Mouse (Mus musculus) thymus, postnatal 36 days (tissue): ENCODE results near the gene Zfp40.
"Not testable (repeated sequence)": the region's sequence is repeated elsewhere in the genome, so short reads cannot be mapped to it uniquely, and the experiment has no call there.

Experiments used
- DNase-seq, 2 experiments: peaks; one replicate each; pipeline ENCODE4 v3.0.0; 2022; ENCODE audit warnings: mixed read lengths in 2 of 2

Gene Zfp40

DNA sequence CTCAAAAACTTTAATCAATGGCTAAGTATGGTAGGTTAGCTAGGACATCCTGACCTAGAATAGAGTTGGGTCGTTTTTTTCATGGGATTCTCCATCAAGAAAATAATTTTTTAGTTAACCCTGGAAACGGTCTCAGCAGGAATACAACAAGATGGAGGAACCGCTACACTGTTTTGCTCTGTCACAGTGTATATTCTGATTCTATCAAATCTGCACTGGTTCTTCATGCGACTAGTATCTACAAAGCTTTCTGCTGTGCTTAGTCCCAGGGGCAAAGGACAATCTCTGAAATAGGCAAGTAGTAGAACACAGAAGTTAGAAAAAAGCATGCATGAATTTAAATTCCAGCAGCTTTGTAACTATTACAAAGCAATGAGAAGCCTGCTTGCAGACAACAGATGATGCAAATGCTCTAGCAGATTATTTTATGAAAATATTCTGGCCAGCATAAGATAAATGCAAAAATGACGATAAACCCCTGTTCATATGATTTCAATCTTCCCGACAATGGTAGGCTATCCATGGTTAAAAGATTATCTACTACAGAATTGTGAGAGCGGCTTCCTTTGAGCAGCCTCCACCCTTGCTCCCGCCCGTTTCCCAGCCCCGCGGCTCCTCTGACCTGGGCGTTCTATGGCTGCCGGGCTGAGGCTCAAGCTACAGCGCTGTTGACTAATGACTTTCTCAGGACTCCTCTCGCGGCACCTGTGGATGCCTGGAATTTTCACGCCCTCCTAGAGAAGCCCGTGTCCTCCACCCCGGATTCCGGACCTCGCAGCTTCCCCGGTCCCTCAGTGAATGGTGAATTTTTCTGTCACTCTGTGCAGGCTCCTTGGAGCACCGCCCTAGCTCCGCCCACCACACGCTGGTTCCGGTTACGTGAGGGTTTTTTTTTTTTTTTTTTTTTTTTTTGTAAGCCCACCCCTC, at the start of gene Zfp40:
Gene Zfp40 (minus strand): TSS at position 800 of the 927 bp plus-strand sequence.
- peak; percentile 89 to 90 for DNase-seq

DNA sequence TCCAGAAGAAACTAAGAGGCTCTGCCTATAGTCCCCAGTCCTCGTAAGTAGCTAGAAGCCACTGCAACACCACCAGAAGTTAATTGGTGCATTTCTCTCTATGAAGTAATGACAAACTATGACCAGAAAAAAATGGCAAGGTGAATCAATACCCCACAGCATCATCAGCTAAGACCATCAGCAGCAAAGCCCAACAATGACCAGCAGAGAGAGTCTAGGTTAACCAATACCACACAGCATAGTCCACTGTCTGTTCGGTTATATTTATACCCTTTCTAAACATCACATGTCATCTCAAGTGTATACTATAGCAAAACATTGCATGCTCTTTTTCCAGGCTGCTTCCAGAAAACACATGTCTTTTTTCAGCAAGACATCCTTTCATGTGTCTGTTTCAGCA, 25.3 kb upstream of the Zfp40 start:
- no peak for DNase-seq

DNA sequence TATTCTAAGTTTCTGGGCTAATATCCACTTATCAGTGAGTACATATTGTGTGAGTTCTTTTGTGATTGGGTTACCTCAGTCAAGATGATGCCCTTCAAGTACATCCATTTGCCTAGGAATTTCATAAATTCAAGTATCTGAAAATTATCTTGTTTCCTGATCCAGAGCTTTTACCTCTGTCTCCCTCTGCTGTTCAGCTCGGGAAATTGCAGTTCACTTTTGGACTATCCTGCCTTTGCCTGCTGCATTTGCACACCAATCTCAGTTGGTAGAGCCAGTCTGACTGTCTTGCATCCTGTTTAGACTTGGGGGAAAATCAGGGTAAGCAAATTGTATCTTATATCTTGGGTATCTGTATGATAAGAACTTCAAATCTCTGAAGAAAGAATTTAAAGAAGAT, 6.8 kb upstream of the Zfp40 start:
- DNase-seq: not testable (repeated sequence)

DNA sequence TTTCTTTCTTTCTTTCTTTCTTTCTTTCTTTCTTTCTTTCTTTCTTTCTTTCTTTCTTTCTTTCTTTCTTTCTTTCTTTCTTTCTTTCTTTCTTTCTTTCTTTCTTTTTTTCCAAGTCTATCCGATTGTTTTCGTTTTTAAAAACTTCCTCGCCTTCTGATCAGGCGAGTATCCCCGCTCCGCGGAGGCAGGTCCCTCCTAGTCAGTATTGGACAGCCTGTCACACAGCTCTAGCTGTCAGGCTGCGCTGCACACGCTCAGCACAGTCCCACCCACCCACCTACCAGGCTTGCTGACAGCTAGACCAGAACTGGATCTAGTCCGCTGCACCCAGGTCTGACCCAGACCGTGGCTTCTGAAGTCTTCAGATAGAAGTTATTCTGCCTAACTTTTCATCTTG, 389 bp upstream of the Zfp40 start:
- peak; percentile 36 to 53 for DNase-seq

DNA sequence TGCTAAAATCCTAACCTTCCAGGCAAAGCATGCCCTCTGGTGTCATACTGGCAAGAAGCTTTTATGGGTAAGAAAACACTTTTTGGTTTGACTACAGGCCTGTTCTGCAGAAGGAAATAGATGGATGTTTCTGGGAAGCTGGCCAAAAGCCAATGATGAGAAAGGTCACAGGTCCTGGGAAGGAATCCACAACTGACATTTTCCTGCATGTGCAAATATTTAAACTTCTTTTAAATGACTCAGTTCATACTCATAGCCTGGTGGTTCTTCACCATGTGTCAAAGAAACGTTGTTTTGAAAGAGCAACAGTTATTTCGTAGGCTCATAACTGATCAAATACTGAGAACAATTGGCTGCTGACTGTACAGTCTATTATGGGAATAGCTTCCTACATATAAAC, 5.4 kb downstream of the Zfp40 start:
- no peak for DNase-seq
